Mouse (Mus musculus): ENCODE data around the gene Hoxd9.

DNA sequence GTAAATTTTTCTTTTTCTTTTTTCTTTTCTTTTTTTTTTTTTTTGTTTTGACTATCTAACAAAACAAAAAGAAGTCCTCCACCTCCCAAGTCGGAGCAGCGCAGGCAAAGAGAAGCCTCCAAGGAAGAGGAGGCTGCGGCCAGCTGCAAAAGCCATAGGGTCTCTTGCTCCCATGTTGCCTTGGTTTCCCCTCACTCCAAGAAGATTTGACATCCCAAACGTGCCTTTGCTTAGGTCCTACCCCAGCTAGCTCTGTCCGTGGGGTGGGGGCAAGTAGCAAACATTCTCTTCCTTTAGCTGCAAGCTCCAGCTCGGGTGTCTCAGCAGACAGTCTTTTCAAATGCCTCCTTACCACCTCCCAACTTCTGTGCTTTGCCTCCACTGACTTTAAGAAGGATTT lies 36.2 kb downstream of the Hoxd9 start:
- TF ChIP-seq GATA1 (IDR thresholded peaks at IDR 0.05; ENCODE audit: borderline replicate concordance, low read length) (no peak), FLI1 (IDR thresholded peaks at IDR 0.05; ENCODE audit: low read length) (no peak)

Data from megakaryocyte, embryonic 14.5 days (primary cell).